Mouse (Mus musculus) cortical plate, adult 2 months (tissue): ENCODE results near the gene Mad1l1.

Source experiments
- CTCF ChIP-seq: fragments of 200-500 bp; IDR thresholded peaks from 2 replicates; pipeline ENCODE4 v1.5.1; 2011; ENCODE audit warnings: mild to moderate bottlenecking, control low read depth, low read length; ENCODE audit not compliant: insufficient read depth; ENCODE audit errors: extremely low read depth
- POLR2A ChIP-seq: fragments of 200-500 bp; IDR thresholded peaks from 2 replicates; pipeline ENCODE4 v1.6.1; 2011; ENCODE audit warnings: mild to moderate bottlenecking, low read length, control low read depth; ENCODE audit not compliant: insufficient read depth; ENCODE audit errors: extremely low read depth

- TF ChIP-seq POLR2A (no peak), CTCF (no peak)
These were observed 312.2 kb downstream of the Mad1l1 start for GRCm38 (mm10) chr5:140009083-140009655.
